Mouse (Mus musculus): ENCODE measurements around the gene Ece1.

Ece1 gene

DNA sequence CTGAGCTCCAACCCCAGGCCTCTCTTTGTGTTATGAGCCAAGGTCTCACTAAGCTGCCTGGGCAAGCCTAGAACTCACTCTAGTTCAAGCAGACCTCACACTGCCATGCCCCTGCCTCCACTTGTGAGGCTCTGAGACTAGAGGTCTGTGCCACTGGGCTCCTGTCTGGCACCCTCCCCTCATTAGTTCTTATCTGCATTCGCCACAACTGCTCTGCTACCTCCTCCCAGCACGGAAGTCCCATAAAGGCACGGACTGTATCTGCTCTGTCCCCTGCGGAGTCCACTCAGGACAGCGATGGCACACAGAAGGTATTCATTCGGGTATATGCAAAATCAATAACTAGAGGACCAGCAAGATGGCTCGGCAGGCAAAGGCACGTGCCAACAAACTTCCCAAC, 19.4 kb downstream of the Ece1 start:
- in situ Hi-C loops (cut with MseI, MboI): no loop called here

- in situ Hi-C loops (cut with MseI, MboI): no loop called here
These were observed 20.6 kb downstream of the Ece1 start for GRCm38 (mm10) chr4:137882663-137883062.

DNA sequence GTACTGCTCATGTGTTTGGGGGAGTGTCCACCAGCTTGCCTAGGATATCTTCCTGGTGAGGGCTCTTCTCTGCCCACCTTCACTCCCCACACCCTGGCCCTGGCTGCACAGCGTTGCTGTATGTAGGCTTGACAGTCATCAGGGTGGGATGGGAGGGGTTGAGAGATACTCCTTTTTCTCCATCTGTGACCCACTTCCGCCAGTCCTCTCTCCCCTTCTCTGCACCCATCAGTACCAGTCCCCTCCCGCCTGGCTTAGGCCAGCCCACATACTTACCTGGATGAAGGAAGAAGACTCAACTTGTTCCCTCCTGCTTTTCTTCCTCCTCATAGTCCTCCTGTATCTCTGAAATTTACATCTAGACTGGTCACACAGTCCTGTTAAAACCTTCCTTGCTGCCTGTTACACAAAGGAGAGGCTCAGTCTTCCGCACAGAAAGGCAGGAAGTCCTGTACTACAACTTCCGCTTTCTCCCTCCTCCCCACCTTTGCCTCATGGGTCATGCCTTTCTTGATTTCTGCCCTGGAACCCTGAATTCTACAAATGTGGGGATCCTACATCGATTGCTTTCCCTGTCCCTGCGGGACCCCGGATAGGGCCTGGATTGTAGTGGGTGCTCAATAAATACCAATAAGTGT, 21.6 kb downstream of the Ece1 start:
- in situ Hi-C loops (cut with MseI, MboI): no loop called here

DNA sequence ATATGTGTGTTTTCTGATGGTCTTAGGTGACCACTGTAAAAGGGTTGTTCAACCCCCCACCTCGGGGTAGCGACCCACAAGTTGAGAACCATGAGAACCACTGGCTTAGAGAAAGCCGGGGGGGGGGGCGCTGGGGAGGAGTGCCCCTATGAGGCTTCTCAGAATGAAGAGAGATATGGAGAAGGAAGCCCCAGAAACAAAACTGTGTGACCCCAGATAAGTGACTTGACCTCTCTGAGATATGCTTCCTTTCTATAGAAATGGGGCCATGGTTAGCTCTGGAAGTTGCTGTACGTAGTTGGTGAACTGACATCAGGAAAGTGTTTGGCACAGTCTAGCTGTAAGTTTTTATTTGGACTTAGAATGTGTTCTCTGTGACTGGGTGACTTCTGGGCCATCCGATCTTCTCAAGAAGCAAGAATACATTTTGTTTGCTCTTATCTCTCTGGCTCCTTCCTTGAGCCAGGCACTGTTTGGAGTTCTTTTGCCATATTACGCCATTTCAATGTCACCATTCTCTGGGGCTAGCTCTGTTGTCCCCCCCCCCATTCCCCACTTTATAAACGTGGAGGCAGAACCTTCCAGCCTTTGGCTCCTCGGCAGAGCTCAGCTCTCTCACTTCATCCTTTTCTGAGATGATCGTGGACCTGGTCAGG, 25.4 kb downstream of the Ece1 start:
- in situ Hi-C loops (cut with MseI, MboI): no loop called here

- in situ Hi-C loops (cut with MseI, MboI): no loop called here
These were observed 26.0 kb downstream of the Ece1 start for GRCm38 (mm10) chr4:137887993-137888388.

DNA sequence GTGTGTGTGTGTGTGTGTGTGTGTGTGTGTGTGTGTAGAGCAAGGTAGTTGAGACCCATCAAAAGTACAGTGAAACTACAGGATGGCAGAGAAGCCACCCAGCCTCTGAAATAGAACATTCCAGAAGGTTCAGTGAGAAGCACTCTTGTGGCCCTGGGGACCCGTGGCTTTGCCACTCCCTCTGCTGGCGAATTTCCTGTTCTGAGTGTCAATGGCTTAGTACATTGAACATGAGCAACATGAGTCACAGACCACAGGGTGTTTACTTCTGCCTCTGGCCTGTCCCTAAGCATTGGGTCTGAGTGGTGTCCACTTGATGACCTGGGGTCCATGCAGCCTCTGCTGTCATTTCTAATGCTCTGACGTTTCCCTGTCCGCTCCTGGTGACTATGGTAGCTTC, 28.6 kb downstream of the Ece1 start:
- in situ Hi-C loops (cut with MseI, MboI): no loop called here

DNA sequence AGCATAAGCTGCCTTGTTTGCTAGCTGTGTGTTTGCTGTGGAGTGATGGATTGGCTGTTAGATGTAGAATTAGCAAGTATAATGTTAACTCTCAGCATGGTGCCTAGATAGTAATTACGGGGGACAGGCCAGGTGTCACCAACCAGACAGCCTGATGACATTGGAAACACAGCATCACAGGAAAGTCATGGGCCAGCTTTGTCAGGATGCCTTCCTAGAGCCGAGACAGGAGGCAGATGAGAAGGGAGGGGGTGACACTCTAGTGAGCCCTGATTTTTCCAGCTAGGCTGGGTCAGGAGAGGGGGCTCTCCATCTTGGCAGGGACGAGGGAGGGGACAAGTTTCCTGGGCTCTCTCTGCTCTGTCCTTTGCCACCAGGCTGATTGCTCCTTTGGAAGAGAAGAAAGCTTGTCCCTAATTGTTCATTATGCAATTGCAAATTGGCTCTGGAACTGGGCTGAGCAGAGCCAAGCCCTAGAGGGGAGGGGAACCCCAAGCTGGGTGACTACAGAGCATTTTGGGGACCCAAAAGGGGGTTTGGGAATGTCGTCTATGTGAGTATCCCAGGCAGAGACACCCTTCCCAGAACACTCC, 29.6 kb downstream of the Ece1 start:
- in situ Hi-C loops (cut with MseI, MboI): no loop called here

GRCm38 (mm10) chr4:137892713-137893242, 30.7 kb downstream of the Ece1 start:
- in situ Hi-C loops (cut with MseI, MboI): no loop called here

- in situ Hi-C loops (cut with MseI, MboI): no loop called here
These were observed 34.7 kb downstream of the Ece1 start for GRCm38 (mm10) chr4:137896612-137897297.

DNA sequence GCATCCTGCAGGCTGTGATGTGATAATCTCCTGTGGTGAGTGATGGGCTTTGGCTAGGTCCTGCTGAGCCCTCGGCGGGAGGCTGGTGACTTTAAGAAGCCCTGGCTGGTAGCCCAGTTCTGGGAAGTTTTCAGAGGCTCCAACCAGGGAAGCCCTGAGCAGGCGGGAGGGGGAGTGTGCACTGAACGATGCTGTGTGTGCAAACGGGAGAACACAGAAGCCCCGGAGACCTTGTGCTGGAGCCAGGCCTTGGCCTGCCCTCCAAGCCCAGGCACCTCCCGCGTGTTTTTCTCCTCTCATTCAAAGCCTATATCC, 35.2 kb downstream of the Ece1 start:
- in situ Hi-C loops (cut with MseI, MboI): no loop called here

- in situ Hi-C loops (cut with MseI, MboI): no loop called here
These were observed 36.5 kb downstream of the Ece1 start for GRCm38 (mm10) chr4:137898490-137898889.

DNA sequence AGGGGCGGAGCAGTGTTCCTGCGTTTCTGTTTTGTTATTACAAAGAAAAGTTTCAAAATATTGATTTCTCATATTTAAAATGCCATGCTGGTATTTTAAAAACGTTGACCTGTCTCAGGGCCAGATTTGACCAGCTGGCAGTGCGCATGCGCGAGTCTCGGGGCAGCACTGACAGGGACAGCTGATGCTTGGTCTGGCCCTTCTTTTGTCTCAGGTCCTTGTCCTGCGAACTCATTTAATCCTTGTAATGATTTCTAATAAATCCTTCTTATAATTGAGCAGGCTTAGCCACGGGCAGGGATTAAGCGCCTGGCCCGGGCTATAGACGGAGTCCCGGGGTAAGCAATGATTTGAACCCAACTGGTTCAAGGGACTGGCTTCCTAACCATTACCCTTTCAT, 40.2 kb downstream of the Ece1 start:
- in situ Hi-C loops (cut with MseI, MboI): no loop called here

GRCm38 (mm10) chr4:137902873-137903272, 40.8 kb downstream of the Ece1 start:
- in situ Hi-C loops (cut with MseI, MboI): no loop called here

DNA sequence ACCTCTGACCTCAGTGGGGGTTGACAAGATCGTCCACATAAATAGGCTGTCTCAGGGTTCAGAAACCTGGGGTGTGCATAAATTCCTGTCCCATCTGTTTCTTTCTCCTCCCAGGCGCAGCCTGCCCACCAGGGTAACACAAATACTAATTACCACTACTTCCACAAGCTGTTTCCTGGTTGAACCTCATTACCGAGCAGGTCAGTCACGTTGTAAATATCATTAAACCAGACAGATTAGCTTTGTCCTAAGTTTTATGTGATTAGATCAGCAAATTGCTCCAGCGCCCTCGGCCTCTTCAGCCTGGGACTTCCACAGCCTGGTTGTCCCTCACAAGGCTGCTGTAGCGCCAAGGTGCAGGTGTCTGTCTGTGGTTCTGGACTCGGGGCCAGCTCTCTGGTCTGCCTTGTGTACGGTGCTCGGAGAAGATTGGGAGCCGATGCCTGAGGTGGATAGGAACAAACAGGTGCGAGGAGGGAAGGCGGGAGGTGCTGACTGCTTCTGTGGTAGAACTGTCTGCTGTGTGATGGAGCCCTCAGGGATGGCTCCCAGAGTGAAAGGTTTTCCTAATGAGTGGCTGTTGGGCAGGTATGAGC, 43.0 kb downstream of the Ece1 start:
- in situ Hi-C loops (cut with MseI, MboI): no loop called here

GRCm38 (mm10) chr4:137907979-137908378, 45.9 kb downstream of the Ece1 start:
- in situ Hi-C loops (cut with MseI, MboI): no loop called here

DNA sequence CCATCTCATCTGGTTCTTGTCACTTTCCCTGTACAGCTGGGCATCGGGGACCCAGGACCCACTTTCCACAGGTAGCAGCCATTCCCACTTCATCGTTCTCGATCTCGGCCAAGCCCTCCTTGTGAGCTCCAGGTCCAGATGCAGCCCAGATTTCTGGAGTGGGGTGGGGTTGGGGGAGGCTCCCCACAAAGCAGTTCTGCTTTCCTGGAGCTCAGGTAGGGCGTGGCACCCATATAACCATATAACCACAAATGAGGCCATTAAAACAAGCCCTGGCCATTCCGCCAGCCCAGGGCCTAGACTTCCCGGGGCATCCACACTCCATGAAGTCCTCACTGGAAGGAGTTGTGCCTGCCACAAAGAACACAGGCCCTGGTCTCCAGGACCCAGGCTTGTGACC, 46.5 kb downstream of the Ece1 start:
- in situ Hi-C loops (cut with MseI, MboI): no loop called here

DNA sequence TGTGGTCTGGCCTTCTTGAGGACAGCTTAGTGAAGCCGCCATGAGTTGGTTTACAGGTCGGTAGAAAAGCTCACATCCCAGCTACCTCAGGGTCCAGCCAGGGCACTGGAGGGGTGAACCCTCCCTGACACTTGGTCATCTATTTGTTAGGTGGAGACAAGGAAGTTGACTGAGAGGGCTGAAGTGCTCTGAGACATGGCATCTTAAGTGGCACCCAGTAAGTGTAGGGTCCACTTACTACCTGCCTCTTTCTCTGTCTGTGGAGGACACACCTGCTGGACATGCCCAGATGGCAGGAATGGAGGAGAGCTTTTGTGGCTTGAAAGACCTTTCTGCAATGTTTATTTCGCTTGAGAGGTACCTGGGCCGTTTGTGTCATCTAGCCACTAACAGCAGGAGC, 46.9 kb downstream of the Ece1 start:
- in situ Hi-C loops (cut with MseI, MboI): no loop called here

GRCm38 (mm10) chr4:137909471-137909870, 47.4 kb downstream of the Ece1 start:
- in situ Hi-C loops (cut with MseI, MboI): no loop called here

- in situ Hi-C loops (cut with MseI, MboI): no loop called here
These were observed 48.5 kb downstream of the Ece1 start for GRCm38 (mm10) chr4:137910382-137911009.

DNA sequence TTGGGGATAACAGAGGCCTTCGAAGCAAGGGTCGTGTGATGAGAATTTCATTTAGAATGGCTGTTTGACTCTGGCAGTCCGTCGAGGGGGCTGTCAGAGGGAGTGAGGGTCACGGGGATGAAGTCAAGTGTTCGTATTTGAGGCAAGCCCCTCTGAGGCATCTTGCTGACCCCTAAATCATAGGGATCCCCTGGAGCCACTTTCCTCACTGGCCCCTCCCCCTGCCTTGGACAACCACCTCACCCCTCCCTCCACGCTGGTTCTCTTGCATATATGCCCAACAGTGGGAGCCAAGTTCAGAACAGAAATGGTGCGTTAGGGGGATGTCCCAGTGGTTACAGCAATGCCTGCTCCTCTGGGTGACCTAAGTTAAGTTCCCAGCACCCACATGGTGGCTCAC, 49.6 kb downstream of the Ece1 start:
- in situ Hi-C loops (cut with MseI, MboI): no loop called here

DNA sequence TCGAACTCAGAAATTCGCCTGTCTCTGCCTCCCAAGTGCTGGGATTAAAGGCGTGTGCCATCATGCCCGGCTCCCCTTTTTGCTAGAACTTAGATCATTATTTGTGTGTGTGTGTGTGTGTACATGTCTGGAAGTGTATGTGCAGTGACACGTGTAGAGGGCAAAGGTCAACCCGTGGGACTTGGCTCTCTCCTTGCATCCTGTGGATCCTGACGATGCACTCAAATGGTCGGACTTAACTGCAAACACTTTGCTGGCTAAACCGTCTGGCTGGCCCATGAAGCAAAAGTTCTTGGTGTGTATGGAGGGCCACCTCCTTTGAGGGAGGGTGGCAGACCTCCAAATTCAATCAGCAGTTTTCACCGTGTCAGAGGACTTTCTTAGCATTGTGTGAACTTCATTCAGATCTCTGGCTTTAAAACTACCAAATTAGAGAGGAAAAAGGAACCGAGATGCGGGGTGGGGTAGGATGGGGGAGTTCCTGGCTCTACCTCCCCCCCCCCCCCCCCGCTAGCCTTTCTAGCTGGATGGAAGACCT, 50.8 kb downstream of the Ece1 start:
- in situ Hi-C loops (cut with MseI, MboI): no loop called here
